Mouse (Mus musculus) olfactory bulb, adult 2 months (tissue): ENCODE measurements around the gene Crebl2. TPM values are rescaled to one million over a fixed set of nuclear protein-coding genes. Genes with fewer than 3 reads are reported as not detected.
A peak's percentile ranks its signal among the peaks of the same experiment; 100 is the strongest.

Source experiments
- H3K27ac ChIP-seq: fragments of 200-500 bp; 2 replicates; pipeline ENCODE4 v1.5.1; 2012; ENCODE audit warnings: low read depth, low read length; ENCODE audit not compliant: insufficient read depth
- H3K4me1 ChIP-seq: fragments of 200-500 bp; 2 replicates; pipeline ENCODE4 v1.6.1; 2012; ENCODE audit warnings: low read length; ENCODE audit not compliant: control insufficient read depth, insufficient read depth
- H3K4me3 ChIP-seq: fragments of 200-500 bp; 2 replicates; pipeline ENCODE4 v1.5.1; 2012; ENCODE audit warnings: mild to moderate bottlenecking, low read depth, low read length, moderate library complexity; ENCODE audit not compliant: insufficient read depth
- CTCF ChIP-seq: fragments of 200-500 bp; IDR thresholded peaks from 2 replicates; pipeline ENCODE4 v1.5.1; 2012; ENCODE audit warnings: low read depth, mild to moderate bottlenecking, low read length, moderate library complexity; ENCODE audit not compliant: insufficient read depth
- POLR2A ChIP-seq: fragments of 200-500 bp; IDR thresholded peaks from 2 replicates; pipeline ENCODE4 v1.6.1; 2012; ENCODE audit warnings: mild to moderate bottlenecking, low read depth, low read length, moderate library complexity; ENCODE audit not compliant: insufficient read depth
- WGBS: fragments of 180-500 bp; shearing (Covaris S2); methylation state at CpG from one replicate; pipeline ENCODE4 v1.1.7; 2018; 5-methylcytosine and 5-hydroxymethylcytosine counted together
- polyA plus RNA-seq: library from polyadenylated mRNA; stranded (reverse); fragments of >200 nt; gene quantifications from 2 replicates; pipeline ENCODE4 v1.2.4, GENCODE M21; 2012; ENCODE audit warnings: low replicate concordance; ENCODE audit not compliant: missing spikeins, insufficient read depth, insufficient read length

Gene Crebl2
- polyA plus RNA-seq, 1 experiment, result not detected

GRCm38 (mm10) chr6:134817051-134817928, 12.7 kb upstream of the Crebl2 start:
- Histone ChIP-seq H3K4me3 (no peak overlapping the region), H3K4me1 (peaks cover 10% of the 10 kb centered on the region), H3K27ac (peak overlapping the region; percentile 82)
- no peak for TF ChIP-seq POLR2A
- no peak for TF ChIP-seq CTCF
- 49% methylated on average over 12 of the region's 12 CpGs for WGBS

GRCm38 (mm10) chr6:134819741-134820140, 10.2 kb upstream of the Crebl2 start:
- Histone ChIP-seq H3K4me3 (no peak overlapping the region), H3K4me1 (peaks cover 10% of the 10 kb centered on the region), H3K27ac (no peak overlapping the region)
- 51% methylated on average over 5 of the region's 5 CpGs for WGBS
- TF ChIP-seq POLR2A, result no peak
- TF ChIP-seq CTCF, result no peak

- peaks cover 10% of the 10 kb centered on the region for H3K4me1 ChIP-seq
- 81% methylated on average over 6 of the region's 6 CpGs for WGBS
- TF ChIP-seq POLR2A (no peak), CTCF (no peak)
- no peak overlapping the region for H3K4me3 ChIP-seq
- no peak overlapping the region for H3K27ac ChIP-seq
These were observed 9.5 kb upstream of the Crebl2 start for GRCm38 (mm10) chr6:134820411-134820810.

GRCm38 (mm10) chr6:134822844-134823243, 7.1 kb upstream of the Crebl2 start:
- TF ChIP-seq CTCF, result no peak
- no peak for TF ChIP-seq POLR2A
- WGBS, result 71% methylated on average over 10 of the region's 10 CpGs
- H3K4me1 ChIP-seq, result peaks cover 3% of the 10 kb centered on the region; the same call in 1 of the 2 replicates
- H3K27ac ChIP-seq, result no peak overlapping the region
- H3K4me3 ChIP-seq, result no peak overlapping the region

GRCm38 (mm10) chr6:134830776-134831175, 822 bp downstream of the Crebl2 start:
- WGBS, result 2% methylated on average over 10 of the region's 10 CpGs

GRCm38 (mm10) chr6:134834585-134835251, 4.8 kb downstream of the Crebl2 start:
- no peak for TF ChIP-seq POLR2A
- TF ChIP-seq CTCF, result no peak
- Histone ChIP-seq H3K27ac (no peak overlapping the region), H3K4me3 (no peak overlapping the region), H3K4me1 (peaks cover 6% of the 10 kb centered on the region)
- 66% methylated on average over 9 of the region's 9 CpGs for WGBS

More at GRCm38 (mm10) chr6:134830776-134831175, 822 bp downstream of the Crebl2 start:
- Histone ChIP-seq H3K4me3 (peak overlapping the region; percentile 93), H3K27ac (no peak overlapping the region), H3K4me1 (peaks cover 5% of the 10 kb centered on the region)
- TF ChIP-seq CTCF (no peak), POLR2A (no peak)

- H3K4me1 ChIP-seq, result peaks cover 3% of the 10 kb centered on the region
- 91% methylated on average over 4 of the region's 4 CpGs for WGBS
- TF ChIP-seq CTCF (no peak), POLR2A (no peak)
- no peak overlapping the region for H3K27ac ChIP-seq
- H3K4me3 ChIP-seq, result no peak overlapping the region
These were observed 8.2 kb downstream of the Crebl2 start for GRCm38 (mm10) chr6:134838111-134838510.

GRCm38 (mm10) chr6:134840346-134840745, 10.4 kb downstream of the Crebl2 start:
- TF ChIP-seq CTCF, result no peak
- no peak for TF ChIP-seq POLR2A
- peaks cover 3% of the 10 kb centered on the region for H3K4me1 ChIP-seq
- H3K27ac ChIP-seq, result no peak overlapping the region
- 86% methylated on average over 2 of the region's 2 CpGs for WGBS
- H3K4me3 ChIP-seq, result no peak overlapping the region

GRCm38 (mm10) chr6:134845726-134846125, 15.8 kb downstream of the Crebl2 start:
- WGBS, result 92% methylated on average over 4 of the region's 4 CpGs
- no peak overlapping the region for H3K27ac ChIP-seq
- 0 out of 2 replicates have a peak, but pooled peaks cover 5% of the 10 kb centered on the region for H3K4me1 ChIP-seq
- H3K4me3 ChIP-seq, result no peak overlapping the region
- TF ChIP-seq POLR2A, result no peak
- TF ChIP-seq CTCF, result no peak
